Mouse (Mus musculus): Measurements from ENCODE around the gene Smcp. TPM values are rescaled to one million over a fixed set of nuclear protein-coding genes. Genes with fewer than 3 reads are reported as not detected.

Smcp gene
- not detected for total RNA-seq (2021)

DNA sequence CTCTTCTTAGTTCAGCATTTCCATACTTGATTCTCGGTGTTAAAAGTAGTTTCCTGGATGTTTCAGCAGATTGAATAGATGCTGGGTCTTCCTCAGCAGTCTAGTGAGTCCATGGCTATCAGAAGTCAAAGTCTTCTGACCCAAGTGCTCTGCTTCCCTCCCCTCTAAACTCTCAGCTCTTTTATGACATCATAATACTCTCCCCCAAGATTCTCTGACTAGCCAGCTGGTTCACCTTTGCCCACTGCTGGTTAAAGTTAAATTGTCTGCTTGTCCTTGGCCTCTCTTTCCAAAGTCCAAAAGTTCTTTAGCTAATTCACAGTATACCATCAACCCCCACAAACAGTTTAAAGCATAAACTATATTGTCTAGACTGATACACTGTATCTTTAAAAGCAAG lies at the start of gene Smcp:
Gene Smcp (minus strand): TSS at position 140 of the 400 bp plus-strand sequence.
- DNase-seq (ENCODE audit: extremely low spot score in 1 of 2, low spot score in 2 of 2): no peak
- intact Hi-C loops (cut with DNase I): no loop called here

DNA sequence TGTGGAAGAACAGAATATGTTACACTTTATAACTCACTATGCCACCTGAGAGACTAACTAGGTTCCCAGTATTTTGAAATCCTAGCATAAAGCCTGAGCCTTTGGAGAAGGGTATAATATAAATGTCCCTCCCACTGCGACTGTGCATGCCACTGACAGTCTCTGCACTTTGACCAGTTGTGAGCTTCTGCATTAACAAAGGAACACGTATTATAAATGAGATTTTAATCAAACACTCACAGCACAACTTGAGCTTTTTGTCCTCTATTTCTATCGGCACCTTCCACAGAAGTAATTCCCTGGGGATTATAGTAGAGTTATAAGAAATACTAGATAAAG lies 49.8 kb upstream of the Smcp start:
- intact Hi-C loops (cut with DNase I): no loop called here

GRCm38 (mm10) chr3:92637745-92638652 lies 49.2 kb upstream of the Smcp start:
- DNase-seq (ENCODE audit: extremely low spot score in 1 of 2, low spot score in 2 of 2): no peak
- intact Hi-C loops (cut with DNase I): no loop called here

More for the DNA sequence above, 49.8 kb upstream of the Smcp start:
- no peak for DNase-seq (ENCODE audit: extremely low spot score in 1 of 2, low spot score in 2 of 2)

DNA sequence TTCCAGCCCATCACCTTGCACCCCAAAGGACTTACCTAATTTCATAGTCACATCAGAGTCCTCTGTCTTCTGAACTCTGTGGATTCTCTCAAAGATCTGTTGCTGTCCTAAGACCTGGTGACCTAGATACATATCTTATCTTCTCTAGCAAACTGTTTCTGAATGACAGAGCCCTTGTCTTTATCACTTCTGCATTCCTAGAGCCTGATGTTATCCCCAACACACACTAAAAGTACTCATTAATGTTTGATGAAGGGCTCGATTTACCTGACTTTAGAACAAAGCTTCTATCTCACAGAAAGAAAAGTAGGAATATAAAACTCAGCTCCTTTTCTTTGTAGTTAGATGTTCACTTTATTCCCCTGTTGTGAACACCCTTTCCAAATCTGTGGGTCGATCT lies 32.8 kb upstream of the Smcp start, which contains the start of gene Lce6a:
Gene Lce6a (minus strand): TSS at position 101 of the 400 bp plus-strand sequence.
- no peak for DNase-seq (ENCODE audit: extremely low spot score in 1 of 2, low spot score in 2 of 2)
- intact Hi-C loops (cut with DNase I): no loop called here

GRCm38 (mm10) chr3:92609804-92610203 lies 21.0 kb upstream of the Smcp start:
- DNase-seq (ENCODE audit: extremely low spot score in 1 of 2, low spot score in 2 of 2): no peak
- intact Hi-C loops (cut with DNase I): no loop called here

DNA sequence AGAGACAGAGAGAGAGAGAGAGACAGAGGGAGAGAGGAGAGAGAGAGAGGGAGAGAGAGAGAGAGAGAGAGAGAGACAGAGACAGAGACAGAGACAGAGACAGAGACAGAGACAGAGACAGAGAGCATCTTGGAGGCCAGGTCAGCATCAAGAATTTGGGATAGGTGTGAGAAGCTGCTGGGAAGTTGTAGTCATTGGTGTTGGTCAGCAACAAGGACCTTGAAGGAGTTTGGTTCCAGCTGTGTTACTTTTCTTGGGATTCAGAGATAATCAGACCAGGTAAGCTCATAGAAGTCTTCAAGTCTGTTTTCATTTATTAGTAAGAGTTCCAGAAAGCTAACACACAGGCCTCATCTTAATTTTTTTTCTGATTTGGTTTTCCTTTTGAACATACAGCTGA lies 18.6 kb upstream of the Smcp start, which contains the start of gene 2210017I01Rik:
Gene 2210017I01Rik (minus strand): TSS at position 101 of the 400 bp plus-strand sequence.
- DNase-seq (ENCODE audit: extremely low spot score in 1 of 2, low spot score in 2 of 2): no peak
- intact Hi-C loops (cut with DNase I): no loop called here

DNA sequence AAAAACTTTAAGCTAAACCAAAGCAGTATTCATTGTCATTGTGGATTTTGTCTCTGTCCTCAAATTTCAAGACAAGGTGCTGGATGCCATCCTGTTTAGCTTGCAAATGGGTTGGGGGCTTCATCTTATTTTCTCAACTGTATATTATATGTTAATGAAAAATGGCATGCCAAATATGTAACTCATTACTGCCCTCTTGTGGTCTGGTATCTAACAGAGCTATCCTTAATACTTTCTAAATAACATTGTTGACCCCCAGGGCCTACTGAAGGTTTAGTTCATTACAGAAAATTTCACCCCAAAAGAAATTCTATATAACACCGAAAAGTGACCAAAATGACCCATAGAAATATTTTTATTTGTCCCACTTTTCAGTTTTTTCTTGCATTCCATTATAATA lies 13.4 kb upstream of the Smcp start:
- intact Hi-C loops (cut with DNase I): no loop called here
- no peak for DNase-seq (ENCODE audit: extremely low spot score in 1 of 2, low spot score in 2 of 2)

DNA sequence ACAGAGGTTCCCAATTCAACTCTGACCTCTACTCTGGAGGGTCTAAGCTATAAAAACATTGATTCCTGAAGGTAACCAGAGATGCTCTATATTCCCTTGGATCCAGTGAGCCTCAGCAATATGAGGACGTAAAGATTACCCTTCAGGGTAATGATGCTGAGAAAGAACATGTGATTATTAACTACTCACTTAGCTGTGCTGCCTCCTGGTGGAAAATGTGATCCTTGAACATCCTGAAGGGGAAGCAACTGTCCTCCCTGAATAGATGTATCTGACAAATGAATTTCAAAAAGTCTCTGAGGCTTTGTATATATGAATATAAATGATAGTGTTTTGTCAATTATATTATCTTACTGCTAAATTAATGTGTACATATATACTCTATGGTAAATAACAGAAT lies 11.7 kb upstream of the Smcp start:
- DNase-seq (ENCODE audit: extremely low spot score in 1 of 2, low spot score in 2 of 2): no peak
- intact Hi-C loops (cut with DNase I): no loop called here

DNA sequence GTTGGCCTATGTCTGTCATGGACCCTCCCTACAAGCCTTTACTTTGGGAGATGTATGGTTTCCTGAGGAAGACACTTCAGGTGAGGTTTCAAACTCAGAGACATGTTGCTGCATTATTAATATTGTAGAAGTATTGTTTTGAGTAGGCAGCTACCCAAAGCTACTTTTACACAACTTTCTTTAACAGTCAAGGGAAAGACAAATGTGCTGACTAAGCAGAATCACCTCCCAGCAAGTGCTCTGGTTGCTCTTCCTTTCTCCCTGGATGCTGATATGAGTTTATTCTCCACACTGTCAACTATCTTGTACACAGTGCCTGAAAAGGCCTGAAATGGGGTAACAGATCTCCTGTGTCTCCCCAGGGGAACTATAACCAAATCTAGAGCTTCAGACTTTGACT lies 11.2 kb upstream of the Smcp start:
- intact Hi-C loops (cut with DNase I): no loop called here
- no peak for DNase-seq (ENCODE audit: extremely low spot score in 1 of 2, low spot score in 2 of 2)

DNA sequence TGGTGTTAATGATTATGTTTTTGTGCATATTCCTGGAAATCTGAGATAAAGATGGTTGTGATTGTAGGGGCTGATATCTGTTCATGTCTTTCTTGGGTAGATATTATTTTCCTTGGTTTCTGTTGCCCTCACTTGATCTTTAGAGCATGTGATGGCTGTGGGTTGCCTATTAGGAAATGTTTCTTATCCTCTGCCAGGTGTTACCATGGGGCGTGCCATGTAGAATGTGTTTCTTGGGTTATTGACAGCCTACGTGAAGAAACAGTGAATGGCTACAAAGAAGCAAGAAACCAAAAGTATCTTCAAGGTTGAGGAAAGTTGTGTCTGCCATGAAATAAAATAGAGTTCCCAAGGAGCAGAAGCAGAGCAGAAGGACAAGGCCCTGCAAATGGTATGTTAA lies 9.6 kb upstream of the Smcp start:
- intact Hi-C loops (cut with DNase I): no loop called here

DNA sequence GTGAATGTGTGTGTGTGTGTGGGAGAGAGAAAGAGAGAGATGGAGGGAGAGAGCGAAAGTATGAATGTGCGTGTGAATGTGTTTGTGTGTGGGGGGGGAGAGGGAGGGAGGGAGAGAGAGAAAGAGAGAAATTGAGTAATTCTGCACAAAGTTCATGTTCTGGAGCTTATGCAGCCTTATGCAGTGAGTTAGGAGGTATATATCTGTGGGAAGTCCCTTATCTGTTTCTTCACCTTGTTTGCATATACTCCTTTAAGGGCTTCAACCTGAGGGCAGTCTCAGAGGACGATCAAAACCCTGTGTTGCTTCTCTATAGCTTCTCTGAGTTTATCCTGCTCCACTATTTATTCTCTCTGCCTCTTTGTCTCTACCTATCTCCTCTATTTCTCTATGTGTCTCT lies 1.6 kb downstream of the Smcp start:
- DNase-seq (ENCODE audit: extremely low spot score in 1 of 2, low spot score in 2 of 2): no peak
- intact Hi-C loops (cut with DNase I): no loop called here

More for the DNA sequence above, 9.6 kb upstream of the Smcp start:
- no peak for DNase-seq (ENCODE audit: extremely low spot score in 1 of 2, low spot score in 2 of 2)

DNA sequence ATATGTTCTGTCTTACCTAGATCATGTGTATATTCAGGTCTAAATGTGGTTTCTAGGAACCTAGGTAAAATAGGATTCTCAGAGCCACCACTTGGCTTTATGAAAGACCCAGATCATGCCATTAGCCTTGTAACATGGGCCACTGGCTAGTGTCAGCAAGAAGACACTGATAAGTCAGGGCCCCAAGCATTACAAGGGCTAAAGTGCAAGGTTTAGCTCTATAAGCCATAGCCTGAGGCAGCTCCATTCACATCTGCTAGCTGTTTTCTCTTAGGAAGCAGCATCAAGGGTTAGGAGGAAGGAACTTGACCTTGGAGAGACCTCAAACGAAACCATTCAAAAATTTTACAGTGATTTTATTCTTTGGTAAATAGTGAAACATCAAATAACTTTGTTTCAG lies 3.7 kb downstream of the Smcp start:
- intact Hi-C loops (cut with DNase I): no loop called here
- DNase-seq (ENCODE audit: extremely low spot score in 1 of 2, low spot score in 2 of 2): no peak

- intact Hi-C loops (cut with DNase I): no loop called here
- DNase-seq (ENCODE audit: extremely low spot score in 1 of 2, low spot score in 2 of 2): no peak
These were observed 5.5 kb downstream of the Smcp start for GRCm38 (mm10) chr3:92583164-92583826.

DNA sequence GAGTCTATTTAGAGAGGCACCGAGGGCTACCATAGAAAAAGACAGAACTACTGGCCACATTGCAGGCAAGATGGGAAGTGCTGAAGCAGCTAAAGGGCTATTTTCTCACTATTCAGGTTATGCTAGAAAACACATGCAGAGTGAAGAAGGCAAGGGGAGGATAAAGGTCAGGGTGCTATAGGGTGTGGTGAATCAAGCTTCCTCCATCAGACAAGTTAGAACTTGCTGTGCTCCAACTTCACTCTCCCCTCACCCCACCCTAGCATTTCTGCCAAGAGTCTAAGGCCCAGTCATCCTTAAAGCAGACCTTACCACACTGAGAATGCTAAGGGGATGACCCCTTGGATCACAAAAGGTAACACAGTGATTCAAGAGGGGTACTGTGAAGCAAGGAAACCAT lies 9.3 kb downstream of the Smcp start:
- DNase-seq (ENCODE audit: extremely low spot score in 1 of 2, low spot score in 2 of 2): no peak
- intact Hi-C loops (cut with DNase I): no loop called here

DNA sequence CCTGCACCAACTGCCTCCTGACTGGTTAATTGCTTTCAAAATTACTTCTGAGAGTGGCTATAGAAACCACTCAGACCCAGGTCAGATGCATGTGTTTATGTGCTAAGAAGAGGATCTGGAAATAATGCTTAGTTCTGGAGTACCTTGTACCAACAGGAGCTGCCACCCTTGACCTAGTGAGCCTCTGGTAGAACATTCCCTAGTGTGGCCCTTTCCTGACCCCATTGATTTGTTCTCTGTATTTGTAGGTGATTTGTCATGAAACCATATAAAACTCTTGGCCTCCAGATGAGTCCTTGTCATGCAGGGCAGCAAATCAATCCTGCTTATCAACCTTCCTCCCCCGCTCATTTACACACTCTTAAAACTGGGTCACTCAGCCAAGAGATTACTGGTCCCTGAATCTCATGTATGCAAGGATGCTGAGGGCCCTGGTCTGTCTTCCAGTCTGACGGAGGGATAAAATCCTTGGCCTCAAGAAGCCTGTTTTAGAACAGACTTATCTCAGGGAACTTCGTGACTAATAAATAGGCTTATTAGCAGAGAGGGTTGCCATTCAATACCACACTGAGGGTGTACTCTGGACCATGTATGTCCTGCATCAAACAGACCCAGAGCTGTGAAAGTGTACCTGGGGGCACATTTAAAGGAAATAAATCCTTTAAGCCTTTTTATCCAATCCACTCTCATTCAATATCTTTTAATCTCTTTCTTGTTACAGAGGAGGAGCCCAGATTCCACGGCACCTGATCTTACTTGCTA lies 10.0 kb downstream of the Smcp start:
- intact Hi-C loops (cut with DNase I): no loop called here
- DNase-seq (ENCODE audit: extremely low spot score in 1 of 2, low spot score in 2 of 2): no peak

GRCm38 (mm10) chr3:92573449-92574041 lies 15.3 kb downstream of the Smcp start, which contains the start of gene Ivl:
Ivl (minus strand) TSS chr3:92573735.
- intact Hi-C loops (cut with DNase I): no loop called here
- DNase-seq (ENCODE audit: extremely low spot score in 1 of 2, low spot score in 2 of 2): no peak

DNA sequence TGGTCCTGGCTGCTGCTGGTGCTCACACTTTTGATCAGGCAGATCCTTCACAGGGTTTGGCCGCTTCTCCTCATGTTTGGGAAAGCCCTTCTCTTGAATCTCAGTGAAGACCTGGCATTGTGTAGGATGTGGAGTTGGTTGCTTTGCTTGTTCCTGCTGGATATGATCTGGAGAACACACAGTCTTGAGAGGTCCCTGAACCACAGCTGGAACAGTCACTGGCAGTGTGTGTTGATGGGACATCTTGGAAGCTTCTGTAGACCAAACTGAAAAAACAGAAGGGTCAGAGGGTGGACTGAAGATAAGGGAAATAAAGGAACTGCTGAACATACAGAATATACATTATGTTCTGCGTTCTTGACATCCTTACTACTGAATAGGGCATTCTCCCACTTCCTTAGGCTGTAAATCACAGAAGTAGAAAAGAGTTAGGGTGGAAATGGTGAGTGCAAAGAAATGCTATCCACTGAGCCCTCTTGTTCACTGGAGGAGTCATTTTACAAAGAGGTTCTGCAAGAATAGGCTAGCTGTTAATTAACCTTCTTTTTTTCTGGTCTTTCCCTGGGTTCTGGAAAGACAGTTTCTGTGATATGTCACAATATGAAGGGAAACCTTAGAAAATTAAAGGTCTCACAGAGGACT lies 16.2 kb downstream of the Smcp start:
- DNase-seq (ENCODE audit: extremely low spot score in 1 of 2, low spot score in 2 of 2): no peak
- intact Hi-C loops (cut with DNase I): no loop called here

DNA sequence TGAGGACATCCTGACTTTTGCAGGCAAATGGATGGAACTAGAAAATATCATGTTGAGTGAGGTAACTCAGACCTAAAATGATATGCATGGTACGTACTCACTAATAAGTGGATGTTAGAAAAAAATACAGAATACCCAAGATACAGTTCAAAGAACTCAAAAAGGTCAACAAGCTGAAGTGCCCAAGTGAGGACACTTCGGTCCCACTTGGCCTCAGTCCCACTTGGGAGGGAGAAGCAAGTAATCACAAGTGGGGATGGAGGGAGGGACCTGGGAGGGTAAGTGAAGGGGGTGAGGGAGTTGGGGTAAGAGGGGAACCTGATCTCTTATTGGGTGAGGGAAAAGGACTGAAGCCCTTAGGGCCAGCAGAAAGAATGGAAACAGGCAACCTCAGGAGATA lies 20.0 kb downstream of the Smcp start:
- intact Hi-C loops (cut with DNase I): no loop called here
- no peak for DNase-seq (ENCODE audit: extremely low spot score in 1 of 2, low spot score in 2 of 2)

GRCm38 (mm10) chr3:92565418-92565817 lies 23.4 kb downstream of the Smcp start:
- intact Hi-C loops (cut with DNase I): no loop called here

More at GRCm38 (mm10) chr3:92565418-92565817, 23.4 kb downstream of the Smcp start:
- DNase-seq (ENCODE audit: extremely low spot score in 1 of 2, low spot score in 2 of 2): no peak
